Mouse (Mus musculus) naive thymus-derived CD4-positive, alpha-beta T cell, adult 5 months (primary cell): ENCODE data around the gene Olfr48. TPM values are rescaled to one million over a fixed set of nuclear protein-coding genes. Genes with fewer than 3 reads are reported as not detected.

Source experiments
- polyA plus RNA-seq: library from polyadenylated mRNA; unstranded; fragments of 100-300 nt; shearing (Covaris generic); gene quantifications from one replicate; pipeline ENCODE4 v1.2.1, GENCODE M21; 2017

Olfr48 gene
- not detected for polyA plus RNA-seq

DNA sequence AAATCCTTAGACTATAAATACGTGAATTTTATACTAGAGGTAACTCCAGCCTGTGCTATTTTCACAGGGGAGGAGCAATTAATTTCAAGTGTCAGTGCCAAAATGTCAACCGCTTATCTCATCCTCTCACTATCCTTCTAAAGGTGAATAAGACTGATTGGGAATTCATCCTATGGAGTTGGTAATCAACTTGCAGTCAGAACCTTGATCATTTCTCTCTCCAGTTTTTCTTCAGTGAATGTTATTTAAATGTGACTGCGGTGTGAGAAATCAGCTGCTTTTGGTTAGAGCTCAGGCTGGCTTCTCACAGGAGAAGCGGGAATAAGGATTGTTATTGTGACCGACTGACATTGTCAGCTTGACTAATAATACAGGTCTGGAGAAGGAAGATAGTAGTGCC lies at the start of gene Olfr48:
Gene Olfr48, minus strand, starts transcription at position 101 of the 400 bp plus-strand sequence.

DNA sequence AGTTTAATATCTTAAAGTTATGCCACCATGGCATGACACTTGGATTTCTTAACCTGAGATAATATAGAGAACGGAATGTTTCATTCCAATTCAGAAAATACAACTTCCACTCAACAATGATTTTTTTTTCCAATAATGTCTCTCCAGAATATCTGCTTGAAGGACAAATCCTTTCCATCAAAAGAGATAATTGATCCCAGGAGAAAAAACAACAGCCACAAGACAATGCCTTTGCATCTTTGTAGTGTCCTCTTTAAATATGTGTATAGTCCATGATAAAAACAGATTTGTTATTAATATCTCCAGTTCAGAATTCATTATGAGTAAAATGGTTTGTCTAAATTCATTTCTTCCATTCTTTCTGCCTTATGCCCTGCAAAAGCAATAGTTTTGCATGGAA lies 30.1 kb upstream of the Olfr48 start, which contains the start of gene Olfr1257:
Gene Olfr1257, plus strand, starts transcription at position 301 of the 400 bp plus-strand sequence.

DNA sequence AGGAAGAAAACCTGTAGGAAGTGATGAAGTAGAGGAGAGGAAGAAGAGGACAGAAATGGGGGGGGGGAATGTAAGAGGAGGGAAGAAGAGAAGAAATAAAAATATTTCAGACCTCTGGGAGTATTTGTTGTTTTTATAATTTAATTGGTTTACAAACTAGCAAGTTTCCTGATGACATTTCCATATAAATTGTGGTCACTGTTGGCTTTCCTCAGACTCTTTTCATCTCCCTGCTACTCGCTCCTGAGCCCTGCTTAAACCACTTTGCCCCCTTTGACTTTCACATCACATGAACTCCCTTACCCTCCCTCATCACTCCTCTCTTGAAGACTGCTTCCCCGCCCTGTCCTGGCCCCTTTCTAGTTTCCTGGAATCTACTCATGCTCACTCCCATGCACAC lies 6.5 kb downstream of the Olfr48 start, which contains the start of gene Olfr1256:
Gene Olfr1256, minus strand, starts transcription at position 101 of the 400 bp plus-strand sequence.

DNA sequence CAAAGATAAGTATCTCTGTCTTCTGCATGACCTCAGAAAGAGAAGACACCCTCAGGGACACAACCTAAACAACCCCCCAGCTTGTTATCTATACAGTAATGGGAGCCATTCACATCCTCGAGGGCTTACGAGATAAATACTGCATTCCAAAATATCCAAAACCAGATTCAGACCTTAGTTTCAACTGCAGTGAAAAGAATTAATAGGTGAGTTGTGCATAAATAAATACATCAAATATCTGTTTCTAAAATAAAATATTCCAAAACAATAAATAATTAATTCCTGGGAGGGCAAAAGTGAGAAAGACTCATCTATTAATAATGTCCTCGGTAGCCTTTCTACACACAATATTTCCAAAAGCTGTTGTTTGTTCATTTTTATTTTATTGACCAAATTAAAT lies 36.3 kb downstream of the Olfr48 start, which contains the start of gene Olfr1255:
Gene Olfr1255, plus strand, starts transcription at position 301 of the 400 bp plus-strand sequence.

DNA sequence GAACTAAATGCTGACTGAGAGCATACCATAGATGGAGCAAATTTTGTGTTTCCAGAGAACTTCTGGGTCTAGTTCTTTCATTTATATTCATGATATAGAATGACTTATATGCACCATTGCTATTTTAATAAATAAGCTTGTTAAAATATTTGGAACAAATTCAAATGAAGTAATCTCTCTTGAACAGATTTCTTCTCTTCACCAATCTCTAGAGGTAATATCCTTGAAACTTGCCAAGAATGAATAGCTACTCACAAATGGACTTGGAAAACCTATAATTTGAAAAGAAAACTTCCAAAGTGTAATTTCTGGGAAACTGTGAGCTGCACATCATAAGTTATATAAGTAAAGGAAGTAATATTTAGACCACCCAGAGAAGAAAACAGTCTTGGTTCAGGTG lies 54.5 kb downstream of the Olfr48 start, which contains the start of gene Olfr1254:
Gene Olfr1254, minus strand, starts transcription at position 101 of the 400 bp plus-strand sequence.

Other genes with a start within 250 kb of the Olfr48 start
- gene Olfr1247, start 234.1 kb downstream of the Olfr48 start, polyA plus RNA-seq = not detected
- not detected for gene Olfr1248, start 230.0 kb downstream of the Olfr48 start, polyA plus RNA-seq
- not detected for gene Olfr1249, start 213.2 kb downstream of the Olfr48 start, polyA plus RNA-seq
- not detected for gene Olfr1250, start 186.7 kb downstream of the Olfr48 start, polyA plus RNA-seq
- gene Olfr1251, start 176.3 kb downstream of the Olfr48 start, polyA plus RNA-seq = not detected
- not detected for gene Olfr1252, start 123.2 kb downstream of the Olfr48 start, polyA plus RNA-seq
- not detected for gene Olfr1253, start 91.1 kb downstream of the Olfr48 start, polyA plus RNA-seq
- gene Olfr1254, start 54.6 kb downstream of the Olfr48 start, polyA plus RNA-seq = not detected
- gene Olfr1255, start 36.2 kb downstream of the Olfr48 start, polyA plus RNA-seq = not detected
- not detected for gene Olfr1256, start 6.7 kb downstream of the Olfr48 start, polyA plus RNA-seq
- not detected for gene Olfr1257, start 30.2 kb upstream of the Olfr48 start, polyA plus RNA-seq
- gene Olfr1258, start 79.1 kb upstream of the Olfr48 start, polyA plus RNA-seq = not detected
- not detected for gene Olfr1259, start 100.5 kb upstream of the Olfr48 start, polyA plus RNA-seq
- 0.11 TPM for gene Olfr1260, start 126.1 kb upstream of the Olfr48 start, polyA plus RNA-seq
- gene Olfr1261, start 143.0 kb upstream of the Olfr48 start, polyA plus RNA-seq = not detected
- gene Olfr1262, start 151.9 kb upstream of the Olfr48 start, polyA plus RNA-seq = not detected
- gene Olfr1263, start 163.9 kb upstream of the Olfr48 start, polyA plus RNA-seq = not detected
- gene Olfr1264, start 177.4 kb upstream of the Olfr48 start, polyA plus RNA-seq = not detected
- gene Olfr1265, start 187.1 kb upstream of the Olfr48 start, polyA plus RNA-seq = 0.10 TPM
- gene Olfr140, start 215.4 kb upstream of the Olfr48 start, polyA plus RNA-seq = not detected